Mouse (Mus musculus) lung, embryonic 15.5 days (tissue): ENCODE measurements around the gene Prr30. TPM values are rescaled to one million over a fixed set of nuclear protein-coding genes. Genes with fewer than 3 reads are reported as not detected.
"Not testable (repeated sequence)": the region's sequence is repeated elsewhere in the genome, so short reads cannot be mapped to it uniquely, and the experiment has no call there.

Experiments used
- ATAC-seq: fragments of 200-750 bp; cut with Nextera tagmentation; 2 replicates; pipeline ENCODE4 v1.8.0; 2017; ENCODE audit warnings: moderate number of reproducible peaks, borderline replicate concordance; ENCODE audit not compliant: low FRiP score, low TSS enrichment; ENCODE audit errors: extremely low read depth
- H3K27ac ChIP-seq: fragments of 300-500 bp; sonication (generic); 2 replicates; pipeline ENCODE4 v1.5.1; 2015; ENCODE audit warnings: moderate library complexity, mild to moderate bottlenecking, inconsistent platforms
- H3K27me3 ChIP-seq: fragments of 300-500 bp; sonication (generic); 2 replicates; pipeline ENCODE4 v1.6.1; 2015; ENCODE audit warnings: inconsistent platforms
- H3K36me3 ChIP-seq: fragments of 300-500 bp; sonication (generic); 2 replicates; pipeline ENCODE4 v1.6.1; 2015; ENCODE audit warnings: inconsistent platforms
- H3K4me1 ChIP-seq: fragments of 300-500 bp; sonication (generic); 2 replicates; pipeline ENCODE4 v1.6.1; 2015; ENCODE audit warnings: inconsistent platforms
- H3K4me2 ChIP-seq: fragments of 300-500 bp; sonication (generic); 2 replicates; pipeline ENCODE4 v1.6.1; 2015; ENCODE audit warnings: inconsistent platforms, mild to moderate bottlenecking, moderate library complexity
- H3K4me3 ChIP-seq: fragments of 300-500 bp; sonication (generic); 2 replicates; pipeline ENCODE4 v1.5.1; 2015; ENCODE audit warnings: mild to moderate bottlenecking, inconsistent platforms
- H3K9ac ChIP-seq: fragments of 300-500 bp; sonication (generic); 2 replicates; pipeline ENCODE4 v1.6.1; 2015; ENCODE audit warnings: inconsistent platforms
- H3K9me3 ChIP-seq: fragments of 300-500 bp; sonication (generic); 2 replicates; pipeline ENCODE4 v1.6.1; 2016; ENCODE audit warnings: inconsistent platforms
- WGBS: fragments of 180-500 bp; shearing (Covaris S2); methylation state at CpG from one replicate; pipeline ENCODE4 v1.1.7; 2015; 5-methylcytosine and 5-hydroxymethylcytosine counted together
- polyA plus RNA-seq: library from polyadenylated mRNA; unstranded; fragments of >200 nt; fragmentation: Nextera tagmentation; extraction: Ambion mirVana; gene quantifications from 2 replicates; pipeline ENCODE4 v1.2.1, GENCODE M21; 2015

Gene Prr30
- not detected in 2 replicates for polyA plus RNA-seq

- Histone ChIP-seq H3K4me2 (no peak within 1 kb of the TSS), H3K4me3 (no peak within 1 kb of the TSS), H3K36me3 (no peaks in the 10 kb centered on the region), H3K9ac (no peak within 1 kb of the TSS), H3K9me3 (no peaks in the 10 kb centered on the region), H3K27me3 (no peaks in the 10 kb centered on the region), H3K4me1 (no peaks in the 10 kb centered on the region), H3K27ac (no peak within 1 kb of the TSS)
- no peak for ATAC-seq
- 60% methylated on average over 4 of the region's 4 CpGs for WGBS
These were observed at the start of gene Prr30 for GRCm38 (mm10) chr14:101200230-101200629. TSS of gene Prr30 (minus strand) at chr14:101200330.

GRCm38 (mm10) chr14:101246793-101247192 is 46.7 kb upstream of the Prr30 start:
- Histone ChIP-seq H3K9ac (no peak overlapping the region), H3K4me2 (no peak overlapping the region), H3K4me1 (no peaks in the 10 kb centered on the region), H3K36me3 (no peaks in the 10 kb centered on the region), H3K27me3 (no peaks in the 10 kb centered on the region), H3K27ac (no peak overlapping the region), H3K9me3 (no peaks in the 10 kb centered on the region), H3K4me3 (no peak overlapping the region)
- 71% methylated on average over 3 of the region's 3 CpGs for WGBS
- ATAC-seq, result no peak

GRCm38 (mm10) chr14:101245706-101246105 is 45.6 kb upstream of the Prr30 start:
- WGBS, result 50% methylated on average over 7 of the region's 7 CpGs
- Histone ChIP-seq H3K4me3 (no peak overlapping the region), H3K4me1 (no peaks in the 10 kb centered on the region), H3K27ac (no peak overlapping the region), H3K27me3 (no peaks in the 10 kb centered on the region), H3K9me3 (no peaks in the 10 kb centered on the region), H3K36me3 (no peaks in the 10 kb centered on the region), H3K9ac (no peak overlapping the region), H3K4me2 (no peak overlapping the region)
- ATAC-seq, result no peak

GRCm38 (mm10) chr14:101244441-101244840 is 44.3 kb upstream of the Prr30 start:
- H3K36me3 ChIP-seq, H3K9me3 ChIP-seq, H3K4me3 ChIP-seq, H3K4me2 ChIP-seq, H3K9ac ChIP-seq, H3K27ac ChIP-seq, H3K27me3 ChIP-seq, ATAC-seq, H3K4me1 ChIP-seq: not testable (repeated sequence)
- 17% methylated on average over 3 of the region's 3 CpGs for WGBS

- Histone ChIP-seq H3K9ac (no peak overlapping the region), H3K36me3 (no peaks in the 10 kb centered on the region), H3K4me1 (no peaks in the 10 kb centered on the region), H3K4me2 (no peak overlapping the region), H3K4me3 (no peak overlapping the region), H3K27ac (no peak overlapping the region), H3K9me3 (no peaks in the 10 kb centered on the region), H3K27me3 (no peaks in the 10 kb centered on the region)
- ATAC-seq, result no peak
- 87% methylated on average over 1 of the region's 1 CpGs for WGBS
These were observed 37.8 kb upstream of the Prr30 start for GRCm38 (mm10) chr14:101237965-101238364.

GRCm38 (mm10) chr14:101229068-101229467 is 28.9 kb upstream of the Prr30 start:
- no peak overlapping the region for H3K9ac ChIP-seq
- no peak overlapping the region for H3K4me3 ChIP-seq
- H3K9me3 ChIP-seq, result no peaks in the 10 kb centered on the region
- no peak for ATAC-seq
- H3K36me3 ChIP-seq, result no peaks in the 10 kb centered on the region
- no peaks in the 10 kb centered on the region for H3K27me3 ChIP-seq
- H3K4me1 ChIP-seq, result no peaks in the 10 kb centered on the region
- no peak overlapping the region for H3K27ac ChIP-seq
- H3K4me2 ChIP-seq, result no peak overlapping the region
- WGBS, result 45% methylated on average over 4 of the region's 4 CpGs

GRCm38 (mm10) chr14:101222319-101222718 is 22.2 kb upstream of the Prr30 start:
- Histone ChIP-seq H3K4me2 (no peak overlapping the region), H3K27ac (no peak overlapping the region), H3K4me3 (no peak overlapping the region), H3K4me1 (no peaks in the 10 kb centered on the region), H3K9ac (no peak overlapping the region), H3K9me3 (no peaks in the 10 kb centered on the region), H3K27me3 (no peaks in the 10 kb centered on the region), H3K36me3 (no peaks in the 10 kb centered on the region)
- ATAC-seq, result no peak
- 47% methylated on average over 8 of the region's 8 CpGs for WGBS

GRCm38 (mm10) chr14:101172258-101172657 is 27.9 kb downstream of the Prr30 start:
- Histone ChIP-seq H3K9ac (no peak overlapping the region), H3K4me3 (no peak overlapping the region), H3K4me2 (no peak overlapping the region), H3K9me3 (no peaks in the 10 kb centered on the region), H3K4me1 (no peaks in the 10 kb centered on the region), H3K27ac (no peak overlapping the region), H3K27me3 (no peaks in the 10 kb centered on the region), H3K36me3 (no peaks in the 10 kb centered on the region)
- no peak for ATAC-seq
- 78% methylated on average over 4 of the region's 4 CpGs for WGBS
